Mouse (Mus musculus): ENCODE data around the gene Gm10190. TPM values are rescaled to one million over a fixed set of nuclear protein-coding genes. Genes with fewer than 3 reads are reported as not detected.

Gene Gm10190
- total RNA-seq, 2 experiments from 2014 or later, result not detected

Other genes with a start within 250 kb of the Gm10190 start
- gene Galm, start 246.1 kb downstream of the Gm10190 start, total RNA-seq (2021), result 1 to 10 TPM; 2.3 to 2.8 TPM
- gene Srsf7, start 166.2 kb downstream of the Gm10190 start, total RNA-seq (2021), result 100 to 1,000 TPM; 120 to 125 TPM
- gene Ttc39d, start 166.1 kb downstream of the Gm10190 start, total RNA-seq (2021), result under 1 TPM in 1 of 2 experiments, not detected in 1; 0.14 TPM
- gene Gemin6, start 149.1 kb downstream of the Gm10190 start, total RNA-seq (2021), result 1 to 10 TPM; 3.9 to 5.9 TPM
- 10 to 100 TPM; 15.4 to 16.9 TPM for gene Morn2, start 83.3 kb downstream of the Gm10190 start, total RNA-seq (2021)
- gene Dhx57, start 83.1 kb downstream of the Gm10190 start, total RNA-seq (2021), result 10 to 100 TPM; 34.3 to 37.8 TPM
- gene Arhgef33, start 66.1 kb downstream of the Gm10190 start, total RNA-seq (2021), result 1 to 10 TPM; 2.4 to 3.9 TPM
- 10 to 100 TPM; 33.7 to 35.4 TPM for gene Sos1, start 106.9 kb upstream of the Gm10190 start, total RNA-seq (2021)
- 10 to 100 TPM; 16.5 to 19.1 TPM for gene Cdkl4, start 204.3 kb upstream of the Gm10190 start, total RNA-seq (2021)

Measured in left cerebral cortex, adult 18-20 months (tissue).